Mouse (Mus musculus) heart, embryonic 12.5 days (tissue): Measurements from ENCODE around the gene Gal. TPM values are rescaled to one million over a fixed set of nuclear protein-coding genes. Genes with fewer than 3 reads are reported as not detected.

Source experiments
- ATAC-seq: fragments of 200-750 bp; cut with Nextera tagmentation; 2 replicates; pipeline ENCODE4 v1.8.0; 2017; ENCODE audit warnings: moderate TSS enrichment, moderate library complexity; ENCODE audit not compliant: insufficient number of reproducible peaks, low FRiP score
- H3K27ac ChIP-seq: fragments of 300-500 bp; sonication (generic); 2 replicates; pipeline ENCODE4 v1.5.1; 2016; ENCODE audit warnings: mild to moderate bottlenecking, moderate library complexity; ENCODE audit not compliant: poor library complexity, severe bottlenecking
- H3K27me3 ChIP-seq: fragments of 300-500 bp; sonication (generic); replicated peaks from 2 replicates; pipeline ENCODE4 v1.6.1; 2016; ENCODE audit warnings: mild to moderate bottlenecking, moderate library complexity
- H3K36me3 ChIP-seq: fragments of 300-500 bp; sonication (generic); 2 replicates; pipeline ENCODE4 v1.6.1; 2016; ENCODE audit warnings: mild to moderate bottlenecking, moderate library complexity
- H3K4me1 ChIP-seq: fragments of 300-500 bp; sonication (generic); replicated peaks from 2 replicates; pipeline ENCODE4 v1.6.1; 2016; ENCODE audit warnings: mild to moderate bottlenecking
- H3K4me2 ChIP-seq: fragments of 300-500 bp; sonication (generic); 2 replicates; pipeline ENCODE4 v1.6.1; 2016; ENCODE audit warnings: mild to moderate bottlenecking, moderate library complexity
- H3K4me3 ChIP-seq: fragments of 300-500 bp; sonication (generic); 2 replicates; pipeline ENCODE4 v1.5.1; 2016; ENCODE audit warnings: mild to moderate bottlenecking
- H3K9ac ChIP-seq: fragments of 300-500 bp; sonication (generic); 2 replicates; pipeline ENCODE4 v1.6.1; 2016; ENCODE audit warnings: mild to moderate bottlenecking, moderate library complexity
- H3K9me3 ChIP-seq: fragments of 300-500 bp; sonication (generic); replicated peaks from 2 replicates; pipeline ENCODE4 v1.6.1; 2016; ENCODE audit warnings: mild to moderate bottlenecking, moderate library complexity
- WGBS: fragments of 180-500 bp; shearing (Covaris S2); methylation state at CpG from one replicate; pipeline ENCODE4 v1.1.7; 2016; 5-methylcytosine and 5-hydroxymethylcytosine counted together
- polyA plus RNA-seq: library from polyadenylated mRNA; unstranded; fragments of >200 nt; fragmentation: Nextera tagmentation; extraction: Ambion mirVana; gene quantifications from 2 replicates; pipeline ENCODE4 v1.2.1, GENCODE M21; 2016

Gal gene
- polyA plus RNA-seq, 1 experiment from 2014 or later: 8.1 TPM

DNA sequence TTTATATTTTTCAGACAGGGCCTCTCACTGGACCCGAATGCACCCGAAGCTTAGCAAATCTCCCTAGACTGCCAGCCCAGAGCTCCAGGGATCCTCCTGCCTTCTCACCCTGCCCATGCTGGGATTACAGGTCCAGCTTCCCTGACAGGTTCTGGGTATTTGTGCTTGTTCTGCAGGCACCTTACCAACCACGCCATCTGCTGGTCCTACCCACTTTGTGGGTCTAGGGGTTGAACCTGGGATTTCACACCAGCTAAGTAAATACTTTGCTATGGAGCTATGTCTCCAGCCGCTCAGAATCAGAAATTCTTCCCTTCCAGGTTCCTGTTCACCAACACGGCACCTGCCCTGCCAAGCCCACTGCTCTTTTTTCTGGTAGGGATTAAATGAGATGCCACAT lies 23.6 kb upstream of the Gal start:
- H3K27me3 ChIP-seq: peaks cover 9% of the 10 kb centered on the region
- no peaks in the 10 kb centered on the region for H3K4me1 ChIP-seq
- no peak overlapping the region for H3K9ac ChIP-seq
- H3K27ac ChIP-seq: no peak overlapping the region
- no peak overlapping the region for H3K4me2 ChIP-seq
- H3K4me3 ChIP-seq: no peak overlapping the region
- H3K36me3 ChIP-seq: no peaks in the 10 kb centered on the region
- H3K9me3 ChIP-seq: no peaks in the 10 kb centered on the region
- 65% methylated on average over 5 of the region's 5 CpGs for WGBS
- ATAC-seq: no peak

DNA sequence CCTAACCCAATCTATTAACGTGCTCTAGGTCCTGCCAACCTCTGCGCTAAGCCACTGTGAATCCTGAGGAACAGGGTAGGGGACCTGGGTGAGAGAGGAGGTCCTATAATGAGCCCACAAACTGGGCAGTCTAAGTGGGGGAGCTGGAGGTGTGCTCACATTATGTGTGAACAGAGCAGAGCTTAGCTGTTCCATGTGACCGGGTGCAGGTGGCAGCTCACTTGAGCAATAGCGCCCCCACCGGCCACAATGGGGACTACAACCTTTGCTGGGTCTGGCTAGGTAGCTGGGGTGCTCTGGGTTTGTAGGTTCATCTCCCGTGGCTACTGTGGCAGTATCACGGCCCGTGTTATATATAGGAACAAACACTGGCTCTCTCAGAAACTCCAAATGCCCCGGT lies 22.5 kb upstream of the Gal start:
- no peaks in the 10 kb centered on the region for H3K36me3 ChIP-seq
- H3K9me3 ChIP-seq: no peaks in the 10 kb centered on the region
- H3K4me1 ChIP-seq: no peaks in the 10 kb centered on the region
- no peak overlapping the region for H3K4me3 ChIP-seq
- H3K4me2 ChIP-seq: no peak overlapping the region
- no peak overlapping the region for H3K9ac ChIP-seq
- H3K27ac ChIP-seq: no peak overlapping the region
- 51% methylated on average over 9 of the region's 9 CpGs for WGBS
- ATAC-seq: no peak
- H3K27me3 ChIP-seq: peaks cover 9% of the 10 kb centered on the region

DNA sequence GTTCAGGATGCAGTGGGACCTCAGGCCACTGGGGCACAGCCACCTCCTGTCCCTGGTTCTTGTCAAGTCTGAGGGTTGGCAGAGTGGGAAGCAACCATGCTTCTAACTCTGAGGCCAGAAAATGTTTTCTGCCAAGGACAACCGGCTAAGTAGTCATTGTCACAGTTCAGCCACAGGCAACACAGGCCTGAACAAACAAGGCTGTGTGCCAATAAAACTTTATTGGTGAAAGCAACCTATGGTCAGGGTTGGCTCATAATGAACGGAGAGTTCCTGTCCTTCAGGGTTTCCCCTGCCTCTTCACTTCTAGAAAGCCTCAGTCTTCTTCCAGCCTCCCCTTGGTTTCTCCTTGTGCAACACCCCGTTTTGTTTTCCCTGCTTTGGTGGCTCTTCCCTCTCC lies 21.5 kb upstream of the Gal start:
- Histone ChIP-seq H3K9ac (no peak overlapping the region), H3K27ac (no peak overlapping the region), H3K4me2 (no peak overlapping the region), H3K9me3 (no peaks in the 10 kb centered on the region), H3K4me1 (no peaks in the 10 kb centered on the region), H3K27me3 (peaks cover 9% of the 10 kb centered on the region), H3K36me3 (no peaks in the 10 kb centered on the region), H3K4me3 (no peak overlapping the region)
- WGBS: 75% methylated on average over 3 of the region's 3 CpGs
- ATAC-seq: no peak

DNA sequence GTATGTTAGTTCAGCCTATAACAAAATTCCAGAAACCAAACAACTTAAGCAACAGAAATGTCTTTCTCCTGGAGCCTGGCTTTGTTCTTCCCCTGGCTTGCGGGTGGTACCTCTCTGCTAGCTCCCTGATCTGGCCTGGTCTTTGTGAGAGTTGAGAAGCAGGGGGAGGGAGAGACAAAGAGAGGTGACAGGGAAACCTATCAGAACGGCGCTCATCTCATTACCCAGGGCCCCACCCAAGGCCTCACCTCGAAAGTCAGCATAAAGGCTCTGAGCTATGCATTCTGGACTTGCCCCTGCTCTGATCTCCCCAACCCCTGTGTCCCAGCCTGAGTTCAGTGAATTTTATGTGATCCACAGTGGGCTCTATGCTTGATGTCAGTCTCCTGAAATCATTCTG lies 20.3 kb upstream of the Gal start:
- 45% methylated on average over 4 of the region's 4 CpGs for WGBS
- Histone ChIP-seq H3K36me3 (no peaks in the 10 kb centered on the region), H3K9me3 (no peaks in the 10 kb centered on the region), H3K4me2 (no peak overlapping the region), H3K27me3 (peaks cover 5% of the 10 kb centered on the region), H3K27ac (no peak overlapping the region), H3K4me3 (no peak overlapping the region), H3K9ac (no peak overlapping the region), H3K4me1 (no peaks in the 10 kb centered on the region)
- no peak for ATAC-seq

DNA sequence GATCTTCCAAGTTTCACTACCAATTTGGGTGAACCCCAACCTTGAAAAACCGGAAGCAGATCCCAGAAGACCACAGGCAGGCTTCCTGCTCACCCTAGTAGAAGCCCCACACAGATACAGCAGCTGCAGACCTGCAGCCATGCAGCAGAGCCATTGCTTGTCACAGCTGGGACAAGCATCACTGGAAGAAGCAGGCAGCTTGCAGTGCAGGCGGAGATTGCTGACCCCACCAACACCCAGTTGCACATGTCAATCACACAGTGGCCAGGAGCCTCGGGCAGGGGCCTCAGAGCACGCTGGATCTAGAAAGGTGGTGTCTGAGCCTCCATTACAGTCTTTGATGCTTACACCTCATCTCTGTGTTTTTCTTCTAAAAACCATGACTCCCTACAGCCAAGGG lies 19.8 kb upstream of the Gal start:
- H3K27ac ChIP-seq: no peak overlapping the region
- H3K9me3 ChIP-seq: no peaks in the 10 kb centered on the region
- no peak overlapping the region for H3K9ac ChIP-seq
- no peaks in the 10 kb centered on the region for H3K4me1 ChIP-seq
- H3K36me3 ChIP-seq: no peaks in the 10 kb centered on the region
- no peak overlapping the region for H3K4me2 ChIP-seq
- H3K4me3 ChIP-seq: no peak overlapping the region
- WGBS: 42% methylated on average over 4 of the region's 4 CpGs
- no peak for ATAC-seq
- peaks cover 5% of the 10 kb centered on the region for H3K27me3 ChIP-seq

DNA sequence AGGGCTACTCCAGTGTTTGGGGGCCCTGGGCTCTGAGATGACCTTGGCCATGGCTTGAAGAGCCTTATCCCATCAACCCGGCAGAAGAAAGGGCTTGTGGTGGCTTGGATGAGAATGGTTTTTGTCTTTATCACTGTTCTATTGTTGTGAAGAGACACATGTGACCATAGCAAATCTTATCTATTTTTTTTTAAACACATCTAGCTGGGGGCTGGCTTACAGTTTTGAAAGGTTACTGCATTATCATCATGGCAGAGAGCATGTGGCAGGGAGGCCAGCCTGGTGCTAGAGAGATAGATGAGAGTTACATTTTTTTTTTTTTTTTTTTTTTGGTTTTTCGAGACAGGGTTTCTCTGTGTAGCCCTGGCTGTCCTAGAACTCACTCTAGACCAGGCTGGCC lies 17.6 kb upstream of the Gal start:
- Histone ChIP-seq H3K4me1 (no peaks in the 10 kb centered on the region), H3K36me3 (no peaks in the 10 kb centered on the region), H3K9ac (no peak overlapping the region), H3K4me3 (no peak overlapping the region), H3K9me3 (no peaks in the 10 kb centered on the region), H3K27ac (no peak overlapping the region), H3K4me2 (no peak overlapping the region), H3K27me3 (no peaks in the 10 kb centered on the region)
- ATAC-seq: no peak
- WGBS: 60% methylated on average over 2 of the region's 2 CpGs

DNA sequence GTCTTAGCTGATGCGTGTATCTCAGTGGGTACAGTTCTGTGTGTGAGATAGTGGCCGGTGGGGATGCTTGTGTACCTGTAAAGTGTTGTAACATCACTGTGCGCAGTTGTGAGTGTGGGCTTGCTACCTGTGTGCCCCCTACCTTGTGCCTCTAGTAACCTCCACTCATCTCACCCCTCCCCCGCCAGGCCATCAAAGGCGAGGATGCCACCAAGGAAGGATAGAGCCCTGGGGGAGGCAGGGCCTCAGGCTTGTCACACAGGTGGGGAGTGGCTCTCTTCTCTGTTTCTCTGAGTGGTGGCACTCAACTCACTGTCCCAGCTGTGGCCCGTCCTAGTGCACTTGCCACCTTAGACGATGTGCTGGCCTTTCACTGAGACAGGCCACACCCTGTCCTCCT lies 16.7 kb upstream of the Gal start:
- Histone ChIP-seq H3K4me3 (no peak overlapping the region), H3K9me3 (no peaks in the 10 kb centered on the region), H3K36me3 (no peaks in the 10 kb centered on the region), H3K27me3 (no peaks in the 10 kb centered on the region), H3K4me1 (no peaks in the 10 kb centered on the region), H3K4me2 (no peak overlapping the region), H3K9ac (no peak overlapping the region), H3K27ac (no peak overlapping the region)
- 65% methylated on average over 7 of the region's 7 CpGs for WGBS
- no peak for ATAC-seq

DNA sequence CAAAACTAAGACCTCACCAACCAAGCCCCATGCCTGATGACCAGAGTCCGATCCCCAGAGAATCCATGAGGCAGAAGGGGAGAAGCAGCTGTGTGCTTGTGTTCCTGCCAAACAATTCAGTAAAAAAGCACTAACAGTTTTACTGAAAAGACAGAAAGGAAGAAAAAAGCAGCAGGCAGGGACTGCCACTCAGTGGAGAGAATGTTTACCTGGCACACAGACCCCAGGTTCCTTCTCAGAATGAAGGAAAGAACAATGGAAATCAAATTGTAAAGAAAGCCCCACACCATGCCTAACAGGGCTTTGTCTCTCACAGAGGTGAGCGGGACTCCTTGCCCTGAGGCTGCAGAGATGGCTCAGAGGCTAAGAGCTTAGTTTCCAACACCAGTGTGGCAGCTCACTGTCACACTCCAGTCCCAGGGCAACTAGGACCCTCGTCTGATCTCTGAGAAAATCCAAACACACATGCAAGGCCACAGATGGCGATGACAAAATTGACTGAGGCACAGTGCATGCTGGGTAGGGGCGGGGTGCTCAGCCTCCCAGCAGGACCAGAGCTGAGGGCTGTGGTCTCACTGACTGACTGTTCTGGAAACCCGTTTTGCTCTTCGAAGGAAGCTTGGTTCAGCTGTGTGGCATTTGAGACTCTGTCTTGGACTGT lies 14.9 kb upstream of the Gal start:
- H3K9me3 ChIP-seq: no peaks in the 10 kb centered on the region
- no peak overlapping the region for H3K4me3 ChIP-seq
- no peaks in the 10 kb centered on the region for H3K4me1 ChIP-seq
- H3K27me3 ChIP-seq: no peaks in the 10 kb centered on the region
- ATAC-seq: no peak
- no peak overlapping the region for H3K27ac ChIP-seq
- H3K36me3 ChIP-seq: no peaks in the 10 kb centered on the region
- H3K4me2 ChIP-seq: no peak overlapping the region
- 63% methylated on average over 7 of the region's 7 CpGs for WGBS
- no peak overlapping the region for H3K9ac ChIP-seq

DNA sequence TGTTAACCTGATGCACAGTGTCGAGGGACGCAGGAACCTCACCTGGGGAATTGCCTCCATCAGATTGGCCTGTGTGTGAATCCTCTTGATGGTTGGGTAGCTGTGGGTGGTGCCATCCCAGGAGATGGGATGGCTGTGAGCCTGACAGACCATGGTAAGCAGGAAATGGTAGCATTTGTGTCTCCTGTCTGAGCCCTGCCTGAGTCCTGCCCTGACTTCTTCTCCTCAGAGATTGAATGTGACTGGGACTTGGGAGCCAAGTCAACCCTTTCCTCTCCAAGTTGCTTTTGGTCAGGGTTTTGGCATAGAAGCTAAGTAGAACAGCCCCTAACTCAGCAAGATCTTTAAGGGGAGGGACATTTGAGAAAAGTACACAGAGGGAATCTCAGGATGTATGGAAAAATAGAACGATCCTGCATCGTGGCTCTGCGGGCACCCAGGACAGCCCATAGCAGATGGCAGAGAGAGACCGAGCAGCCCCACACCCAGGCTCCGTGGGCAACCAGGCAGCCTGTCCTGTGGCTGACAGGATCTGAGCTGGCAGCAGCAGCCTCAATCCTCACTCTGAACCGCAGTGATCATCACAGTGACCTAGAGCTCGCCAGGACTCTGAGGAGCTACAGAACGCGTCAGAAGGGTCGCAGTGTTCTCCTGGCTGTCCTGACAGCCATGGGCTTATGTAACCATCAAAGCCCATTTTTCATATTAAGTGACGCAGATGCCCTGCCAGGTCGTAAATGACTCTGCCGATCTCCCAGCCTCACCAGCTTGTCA lies 13.9 kb upstream of the Gal start:
- H3K9me3 ChIP-seq: no peaks in the 10 kb centered on the region
- no peaks in the 10 kb centered on the region for H3K27me3 ChIP-seq
- H3K27ac ChIP-seq: no peak overlapping the region
- no peaks in the 10 kb centered on the region for H3K4me1 ChIP-seq
- H3K4me3 ChIP-seq: no peak overlapping the region
- no peak for ATAC-seq
- WGBS: 78% methylated on average over 15 of the region's 15 CpGs
- no peak overlapping the region for H3K9ac ChIP-seq
- no peaks in the 10 kb centered on the region for H3K36me3 ChIP-seq
- no peak overlapping the region for H3K4me2 ChIP-seq

DNA sequence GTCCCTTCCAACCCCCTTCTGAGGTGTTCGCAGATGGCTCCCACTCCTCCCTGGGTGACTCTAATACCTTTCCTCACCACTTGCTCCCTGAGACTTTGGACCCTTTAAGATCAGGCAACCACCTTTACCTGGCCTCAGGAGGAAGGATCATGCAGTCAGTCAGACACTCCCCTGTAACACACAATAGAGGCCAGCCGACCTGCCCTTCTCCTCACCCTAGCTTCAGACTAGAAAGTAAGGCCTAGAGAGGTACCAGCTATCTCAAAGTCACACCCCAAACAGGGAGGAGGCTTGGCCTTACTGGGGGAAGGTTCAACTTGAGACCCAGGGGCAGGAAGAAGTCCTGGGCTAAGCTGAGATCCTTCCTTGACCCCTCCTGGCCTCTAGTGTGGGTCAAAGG lies 9.9 kb upstream of the Gal start:
- 67% methylated on average over 2 of the region's 2 CpGs for WGBS
- no peak for ATAC-seq

DNA sequence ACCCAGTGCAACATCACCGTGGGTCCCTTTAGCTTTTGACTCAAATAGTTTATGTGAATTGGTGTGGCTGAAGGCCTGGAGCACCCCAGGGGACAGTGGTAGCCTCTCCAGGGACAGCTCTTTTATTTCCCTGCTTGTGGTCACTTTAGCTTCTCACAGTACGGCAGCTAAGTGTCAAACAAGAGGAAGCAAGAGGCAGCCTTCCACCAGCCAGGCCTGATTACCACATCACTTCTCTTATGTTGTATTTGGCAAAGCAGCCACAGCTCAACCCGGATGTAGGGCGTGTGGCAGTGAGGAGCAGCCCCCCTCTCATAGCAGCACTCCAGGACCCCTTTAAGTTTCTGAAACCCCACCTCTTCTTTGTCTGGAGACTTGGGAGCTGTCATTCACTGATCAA lies 8.6 kb upstream of the Gal start:
- Histone ChIP-seq H3K36me3 (no peaks in the 10 kb centered on the region), H3K4me2 (no peak overlapping the region), H3K4me3 (no peak overlapping the region), H3K9ac (no peak overlapping the region), H3K27ac (no peak overlapping the region), H3K4me1 (no peaks in the 10 kb centered on the region), H3K9me3 (peaks cover 4% of the 10 kb centered on the region; the same call in 1 of the 2 replicates), H3K27me3 (no peaks in the 10 kb centered on the region)
- no peak for ATAC-seq
- 56% methylated on average over 4 of the region's 4 CpGs for WGBS

More for the DNA sequence above, 9.9 kb upstream of the Gal start:
- Histone ChIP-seq H3K27ac (no peak overlapping the region), H3K9ac (no peak overlapping the region), H3K36me3 (no peaks in the 10 kb centered on the region), H3K4me1 (no peaks in the 10 kb centered on the region), H3K27me3 (no peaks in the 10 kb centered on the region), H3K4me3 (no peak overlapping the region), H3K9me3 (no peaks in the 10 kb centered on the region), H3K4me2 (no peak overlapping the region)

DNA sequence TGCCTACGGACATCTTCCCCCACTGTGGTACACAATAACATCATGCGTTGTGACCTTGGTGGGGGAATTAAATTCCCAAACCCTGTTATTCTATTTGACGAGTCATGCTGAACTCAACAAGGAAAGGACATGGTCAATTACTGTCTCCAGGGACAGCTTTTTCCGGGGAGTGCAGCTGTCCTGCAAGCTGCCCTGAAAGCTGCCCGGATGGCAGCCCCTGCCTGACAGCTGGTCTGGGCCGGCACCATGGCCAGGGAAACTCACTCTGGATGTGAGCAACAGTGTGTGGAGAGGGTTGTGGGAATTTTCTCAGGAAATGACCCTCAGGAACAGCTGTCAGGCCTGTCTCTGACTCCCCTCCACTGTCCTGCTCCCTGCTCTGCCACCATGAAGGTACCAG lies 8.1 kb upstream of the Gal start:
- no peak overlapping the region for H3K4me3 ChIP-seq
- H3K4me1 ChIP-seq: no peaks in the 10 kb centered on the region
- no peaks in the 10 kb centered on the region for H3K36me3 ChIP-seq
- H3K4me2 ChIP-seq: no peak overlapping the region
- peaks cover 5% of the 10 kb centered on the region; the same call in 1 of the 2 replicates for H3K9me3 ChIP-seq
- WGBS: 75% methylated on average over 6 of the region's 6 CpGs
- H3K27me3 ChIP-seq: no peaks in the 10 kb centered on the region; the same call in 1 of the 2 replicates
- H3K27ac ChIP-seq: no peak overlapping the region
- no peak for ATAC-seq
- H3K9ac ChIP-seq: no peak overlapping the region
